Mouse (Mus musculus) megakaryocyte, embryonic 14.5 days (primary cell): ENCODE measurements around the gene Mgat4a.

Experiments
- FLI1 ChIP-seq: IDR thresholded peaks from 2 replicates; pipeline ENCODE4 v1.6.1; 2012; ENCODE audit warnings: low read length, inconsistent platforms, mixed read lengths
- GATA1 ChIP-seq: IDR thresholded peaks from 3 replicates; pipeline ENCODE4 v1.6.1; 2012; ENCODE audit warnings: mixed read lengths, low read length, inconsistent platforms, borderline replicate concordance

DNA sequence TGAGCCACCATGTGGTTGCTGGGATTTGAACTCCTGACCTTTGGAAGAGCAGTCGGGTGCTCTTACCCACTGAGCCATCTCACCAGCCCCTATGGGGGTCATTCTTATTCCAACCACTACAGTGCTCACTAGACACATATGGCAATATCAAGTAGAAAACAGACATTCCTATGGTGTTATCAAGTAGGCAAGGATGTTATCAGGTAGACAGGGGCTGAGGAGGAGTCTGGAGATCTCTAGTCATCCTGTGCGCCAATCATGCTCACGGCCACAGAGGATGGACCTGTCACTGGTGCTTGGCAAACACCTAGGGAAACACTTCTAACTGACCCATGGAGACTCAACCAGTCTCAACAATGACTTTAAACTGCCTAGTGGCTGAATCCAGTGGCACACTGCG lies 56.2 kb downstream of the Mgat4a start:
- TF ChIP-seq GATA1: no peak
- TF ChIP-seq FLI1: no peak
